Mouse (Mus musculus) heart, embryonic 11.5 days (tissue): Measurements from ENCODE around the gene Tapbpl. TPM values are rescaled to one million over a fixed set of nuclear protein-coding genes. Genes with fewer than 3 reads are reported as not detected.

Experiments used
- ATAC-seq: fragments of 200-750 bp; cut with Nextera tagmentation; replicated peaks from 2 replicates; pipeline ENCODE4 v1.8.0; 2017; ENCODE audit warnings: moderate library complexity; ENCODE audit not compliant: insufficient number of reproducible peaks, low FRiP score, low TSS enrichment
- H3K27ac ChIP-seq: fragments of 300-500 bp; sonication (generic); 2 replicates; pipeline ENCODE4 v1.5.1; 2014; ENCODE audit warnings: mild to moderate bottlenecking, low read depth, low read length
- H3K27me3 ChIP-seq: fragments of 300-500 bp; sonication (generic); 2 replicates; pipeline ENCODE4 v1.6.1; 2014; ENCODE audit warnings: mild to moderate bottlenecking, low read length, mixed read lengths; ENCODE audit not compliant: control insufficient read depth, insufficient read depth
- H3K36me3 ChIP-seq: fragments of 300-500 bp; sonication (generic); 2 replicates; pipeline ENCODE4 v1.6.1; 2014; ENCODE audit warnings: mild to moderate bottlenecking, low read length, moderate library complexity, mixed read lengths; ENCODE audit not compliant: control insufficient read depth, insufficient read depth
- H3K4me1 ChIP-seq: fragments of 300-500 bp; sonication (generic); 2 replicates; pipeline ENCODE4 v1.6.1; 2014; ENCODE audit warnings: low read length; ENCODE audit not compliant: control insufficient read depth, insufficient read depth
- H3K4me2 ChIP-seq: fragments of 300-500 bp; sonication (generic); 2 replicates; pipeline ENCODE4 v1.6.1; 2014; ENCODE audit warnings: mild to moderate bottlenecking, moderate library complexity
- H3K4me3 ChIP-seq: fragments of 300-500 bp; sonication (generic); 2 replicates; pipeline ENCODE4 v1.5.1; 2014; ENCODE audit warnings: low read depth, low read length
- H3K9ac ChIP-seq: fragments of 300-500 bp; sonication (generic); 2 replicates; pipeline ENCODE4 v1.6.1; 2014; ENCODE audit warnings: mild to moderate bottlenecking, low read depth, low read length, moderate library complexity
- H3K9me3 ChIP-seq: fragments of 300-500 bp; sonication (generic); replicated peaks from 2 replicates; pipeline ENCODE4 v1.6.1; 2016; ENCODE audit warnings: low read length; ENCODE audit not compliant: control insufficient read depth
- WGBS: fragments of 180-500 bp; shearing (Covaris S2); extraction: QIAGEN DNeasy Blood & Tissue Kit; methylation state at CpG from one replicate; pipeline ENCODE4 v1.1.7; 2014; ENCODE audit not compliant: insufficient replicate concordance; 5-methylcytosine and 5-hydroxymethylcytosine counted together
- microRNA-seq: library from miRNA; unstranded; fragments of <30 nt; microRNA quantifications from one replicate; pipeline ENCODE4, GENCODE M21; 2016; ENCODE audit warnings: borderline number of aligned reads
- polyA plus RNA-seq: library from polyadenylated mRNA; unstranded; fragments of >200 nt; fragmentation: Nextera tagmentation; extraction: Ambion mirVana; gene quantifications from 2 replicates; pipeline ENCODE4 v1.2.1, GENCODE M21; 2014

The Tapbpl gene
- polyA plus RNA-seq, 1 experiment from 2014 or later: 2.0 TPM

GRCm38 (mm10) chr6:125190816-125191215, 40.8 kb downstream of the Tapbpl start:
- Histone ChIP-seq H3K36me3 (peaks cover 35% of the 10 kb centered on the region), H3K4me3 (peak overlapping the region; percentile 71), H3K9me3 (no peaks in the 10 kb centered on the region), H3K9ac (peak overlapping the region; percentile 80), H3K27me3 (no peaks in the 10 kb centered on the region), H3K4me2 (peak overlapping the region; percentile 65), H3K27ac (peak overlapping the region; percentile 97), H3K4me1 (peaks cover 11% of the 10 kb centered on the region)
- no peak for ATAC-seq

- H3K4me2 ChIP-seq: no peak overlapping the region
- H3K4me3 ChIP-seq: no peak overlapping the region
- no peak overlapping the region for H3K9ac ChIP-seq
- H3K9me3 ChIP-seq: no peaks in the 10 kb centered on the region
- no peak for ATAC-seq
- peaks cover 7% of the 10 kb centered on the region for H3K4me1 ChIP-seq
- peaks cover 66% of the 10 kb centered on the region for H3K36me3 ChIP-seq
- no peak overlapping the region for H3K27ac ChIP-seq
- WGBS: 91% methylated on average over 10 of the region's 10 CpGs
- H3K27me3 ChIP-seq: no peaks in the 10 kb centered on the region
Measured at GRCm38 (mm10) chr6:125186203-125186602, 45.5 kb downstream of the Tapbpl start.

- ATAC-seq: no peak
- Histone ChIP-seq H3K27ac (no peak overlapping the region), H3K9me3 (no peaks in the 10 kb centered on the region), H3K36me3 (peaks cover 85% of the 10 kb centered on the region), H3K4me3 (no peak overlapping the region), H3K4me2 (no peak overlapping the region), H3K9ac (no peak overlapping the region), H3K27me3 (no peaks in the 10 kb centered on the region), H3K4me1 (no peaks in the 10 kb centered on the region)
- WGBS: 90% methylated on average over 5 of the region's 5 CpGs
Measured at GRCm38 (mm10) chr6:125182133-125182532, 49.5 kb downstream of the Tapbpl start.

- Histone ChIP-seq H3K27ac (no peak overlapping the region), H3K9me3 (no peaks in the 10 kb centered on the region), H3K9ac (no peak overlapping the region), H3K36me3 (peaks cover 81% of the 10 kb centered on the region), H3K27me3 (no peaks in the 10 kb centered on the region), H3K4me1 (no peaks in the 10 kb centered on the region), H3K4me3 (no peak overlapping the region), H3K4me2 (no peak overlapping the region)
- ATAC-seq: no peak
- 91% methylated on average over 7 of the region's 7 CpGs for WGBS
Measured at GRCm38 (mm10) chr6:125179601-125180000, 52.1 kb downstream of the Tapbpl start.

- Histone ChIP-seq H3K9ac (no peak overlapping the region), H3K27me3 (no peaks in the 10 kb centered on the region), H3K4me2 (no peak overlapping the region), H3K4me1 (no peaks in the 10 kb centered on the region), H3K9me3 (no peaks in the 10 kb centered on the region), H3K27ac (no peak overlapping the region), H3K4me3 (no peak overlapping the region), H3K36me3 (peaks cover 80% of the 10 kb centered on the region)
- no peak for ATAC-seq
- 93% methylated on average over 5 of the region's 5 CpGs for WGBS
Measured at GRCm38 (mm10) chr6:125175469-125175868, 56.2 kb downstream of the Tapbpl start.

Small RNA genes lying within 50 kb of the gene (microRNA-seq; reads per million reads assigned to microRNA genes)
- gene Mir3098 (0.47 reads per million), gene Mir8113 (not detected)

Other genes with a start within 250 kb of the Tapbpl start
- 0.41 TPM in 1 of 2 replicates, not detected in the other for gene Pianp, start 235.2 kb downstream of the Tapbpl start, polyA plus RNA-seq
- gene Zfp384, start 222.7 kb downstream of the Tapbpl start, polyA plus RNA-seq: 7.1 and 9.9 TPM in 2 replicates
- gene Ing4, start 192.1 kb downstream of the Tapbpl start, polyA plus RNA-seq: 66.6 and 80.5 TPM in 2 replicates
- gene Acrbp, start 182.2 kb downstream of the Tapbpl start, polyA plus RNA-seq: 8.3 TPM in 2 replicates
- 0.27 TPM in 1 of 2 replicates, not detected in the other for gene Lpar5, start 163.9 kb downstream of the Tapbpl start, polyA plus RNA-seq
- gene Chd4, start 135.9 kb downstream of the Tapbpl start, polyA plus RNA-seq: 64.4 and 67.8 TPM in 2 replicates
- gene Nop2, start 100.0 kb downstream of the Tapbpl start, polyA plus RNA-seq: 50.7 and 52.9 TPM in 2 replicates
- gene Iffo1, start 86.6 kb downstream of the Tapbpl start, polyA plus RNA-seq: 6.7 and 11.0 TPM in 2 replicates
- gene Gapdh, start 65.4 kb downstream of the Tapbpl start, polyA plus RNA-seq: 4,443 and 4,472 TPM in 2 replicates
- 82.3 and 84.0 TPM in 2 replicates for gene Ncapd2, start 40.2 kb downstream of the Tapbpl start, polyA plus RNA-seq
- gene Mrpl51, start 40.1 kb downstream of the Tapbpl start, polyA plus RNA-seq: 226 and 234 TPM in 2 replicates
- 1.6 and 2.2 TPM in 2 replicates for gene Vamp1, start 16.3 kb downstream of the Tapbpl start, polyA plus RNA-seq
- gene Cd27, start 5.2 kb upstream of the Tapbpl start, polyA plus RNA-seq: 1.2 and 1.4 TPM in 2 replicates
- gene Tuba3a, start 54.2 kb upstream of the Tapbpl start, polyA plus RNA-seq: 0.10 TPM in 1 of 2 replicates, not detected in the other
- gene Ltbr, start 82.0 kb upstream of the Tapbpl start, polyA plus RNA-seq: 35.0 and 40.7 TPM in 2 replicates
- 0.69 and 0.93 TPM in 2 replicates for gene Scnn1a, start 88.8 kb upstream of the Tapbpl start, polyA plus RNA-seq
- gene Tnfrsf1a, start 117.5 kb upstream of the Tapbpl start, polyA plus RNA-seq: 33.3 and 37.0 TPM in 2 replicates
- gene Plekhg6, start 148.9 kb upstream of the Tapbpl start, polyA plus RNA-seq: not detected in 2 replicates